Mouse (Mus musculus): Measurements from ENCODE around the gene Il34.

Gene Il34

GRCm38 (mm10) chr8:110706288-110706870 is 99.3 kb downstream of the Il34 start:
- no peak for DNase-seq (ENCODE audit: low spot score)

GRCm38 (mm10) chr8:110705391-110706287 is 100.1 kb downstream of the Il34 start:
- no peak for DNase-seq (ENCODE audit: low spot score)

GRCm38 (mm10) chr8:110704103-110704502 is 101.6 kb downstream of the Il34 start:
- DNase-seq (ENCODE audit: low spot score): no peak

- no peak for DNase-seq (ENCODE audit: low spot score)
Observed at GRCm38 (mm10) chr8:110703460-110704061, 102.2 kb downstream of the Il34 start.

- no peak for DNase-seq (ENCODE audit: low spot score)
Observed at GRCm38 (mm10) chr8:110702636-110703459, 102.9 kb downstream of the Il34 start.

GRCm38 (mm10) chr8:110700561-110700960 is 105.2 kb downstream of the Il34 start:
- no peak for DNase-seq (ENCODE audit: low spot score)

GRCm38 (mm10) chr8:110699501-110699900 is 106.2 kb downstream of the Il34 start:
- DNase-seq (ENCODE audit: low spot score): no peak

- DNase-seq (ENCODE audit: low spot score): no peak
Observed at GRCm38 (mm10) chr8:110698098-110698497, 107.6 kb downstream of the Il34 start.

- no peak for DNase-seq (ENCODE audit: low spot score)
Observed at GRCm38 (mm10) chr8:110697571-110697970, 108.2 kb downstream of the Il34 start.

- no peak for DNase-seq (ENCODE audit: low spot score)
Observed at GRCm38 (mm10) chr8:110696051-110696450, 109.7 kb downstream of the Il34 start.

GRCm38 (mm10) chr8:110695431-110695830 is 110.3 kb downstream of the Il34 start:
- no peak for DNase-seq (ENCODE audit: low spot score)

GRCm38 (mm10) chr8:110694826-110695225 is 110.9 kb downstream of the Il34 start:
- no peak for DNase-seq (ENCODE audit: low spot score)

- no peak for DNase-seq (ENCODE audit: low spot score)
Observed at GRCm38 (mm10) chr8:110694226-110694625, 111.5 kb downstream of the Il34 start.

Measured in urinary bladder, postnatal 10 days (tissue).